Mouse (Mus musculus) intestine, embryonic 15.5 days (tissue): Measurements from ENCODE around the gene Ppp1r9b. TPM values are rescaled to one million over a fixed set of nuclear protein-coding genes. Genes with fewer than 3 reads are reported as not detected.

ENCODE experiments used
- ATAC-seq: fragments of 200-750 bp; cut with Nextera tagmentation; 2 replicates; pipeline ENCODE4 v1.8.0; 2017; ENCODE audit warnings: moderate TSS enrichment, moderate library complexity
- H3K27ac ChIP-seq: fragments of 300-500 bp; sonication (generic); 2 replicates; pipeline ENCODE4 v1.5.1; 2015; ENCODE audit warnings: mild to moderate bottlenecking, inconsistent platforms
- H3K27me3 ChIP-seq: fragments of 300-500 bp; sonication (generic); replicated peaks from 2 replicates; pipeline ENCODE4 v1.6.1; 2015; ENCODE audit warnings: inconsistent platforms
- H3K36me3 ChIP-seq: fragments of 300-500 bp; sonication (generic); 2 replicates; pipeline ENCODE4 v1.6.1; 2015; ENCODE audit warnings: inconsistent platforms
- H3K4me1 ChIP-seq: fragments of 300-500 bp; sonication (generic); replicated peaks from 2 replicates; pipeline ENCODE4 v1.6.1; 2015; ENCODE audit warnings: inconsistent platforms
- H3K4me2 ChIP-seq: fragments of 300-500 bp; sonication (generic); replicated peaks from 2 replicates; pipeline ENCODE4 v1.6.1; 2015; ENCODE audit warnings: mild to moderate bottlenecking, inconsistent platforms
- H3K4me3 ChIP-seq: fragments of 300-500 bp; sonication (generic); replicated peaks from 2 replicates; pipeline ENCODE4 v1.5.1; 2015; ENCODE audit warnings: inconsistent platforms
- H3K9ac ChIP-seq: fragments of 300-500 bp; sonication (generic); 2 replicates; pipeline ENCODE4 v1.6.1; 2015; ENCODE audit warnings: inconsistent platforms
- H3K9me3 ChIP-seq: fragments of 300-500 bp; sonication (generic); 2 replicates; pipeline ENCODE4 v1.6.1; 2016; ENCODE audit warnings: inconsistent platforms
- WGBS: fragments of 180-500 bp; shearing (Covaris S2); methylation state at CpG from one replicate; pipeline ENCODE4 v1.1.7; 2015; 5-methylcytosine and 5-hydroxymethylcytosine counted together
- polyA plus RNA-seq: library from polyadenylated mRNA; unstranded; fragments of >200 nt; fragmentation: Nextera tagmentation; extraction: Ambion mirVana; gene quantifications from 2 replicates; pipeline ENCODE4 v1.2.1, GENCODE M21; 2015

Gene Ppp1r9b
- polyA plus RNA-seq, 1 experiment from 2014 or later, result 6.8 TPM

GRCm38 (mm10) chr11:94979462-94980179 lies 11.2 kb upstream of the Ppp1r9b start:
- H3K9me3 ChIP-seq, result no peaks in the 10 kb centered on the region
- H3K4me1 ChIP-seq, result 0 out of 2 replicates have a peak, but pooled peaks cover 5% of the 10 kb centered on the region
- H3K4me3 ChIP-seq, result no peak overlapping the region
- H3K4me2 ChIP-seq, result peak overlapping the region; percentile 61
- 68% methylated on average over 11 of the region's 11 CpGs for WGBS
- no peaks in the 10 kb centered on the region for H3K27me3 ChIP-seq
- H3K9ac ChIP-seq, result no peak overlapping the region
- H3K36me3 ChIP-seq, result no peaks in the 10 kb centered on the region
- H3K27ac ChIP-seq, result no peak overlapping the region
- ATAC-seq, result peak; percentile 39

DNA sequence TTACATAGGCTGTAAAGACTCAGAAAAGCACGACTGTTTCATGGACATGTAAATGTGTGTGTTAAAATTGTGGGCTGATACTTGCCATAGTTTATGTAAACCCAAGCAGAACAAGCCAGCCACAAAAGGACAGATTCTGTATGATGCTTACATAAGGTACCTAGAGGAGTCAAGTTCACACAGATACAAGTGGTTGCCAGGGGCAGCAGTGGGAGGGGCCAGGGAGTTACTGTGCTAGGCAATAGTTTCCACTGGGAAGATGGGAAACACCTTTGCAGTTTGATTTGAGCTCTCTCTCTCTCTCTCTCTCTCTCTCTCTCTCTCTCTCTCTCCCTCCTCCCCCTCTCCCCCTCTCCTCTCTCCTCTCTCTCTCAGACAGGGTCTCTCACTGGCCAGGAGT lies 5.7 kb upstream of the Ppp1r9b start:
- 22% methylated on average over 1 of the region's 1 CpGs for WGBS
- no peak for ATAC-seq

DNA sequence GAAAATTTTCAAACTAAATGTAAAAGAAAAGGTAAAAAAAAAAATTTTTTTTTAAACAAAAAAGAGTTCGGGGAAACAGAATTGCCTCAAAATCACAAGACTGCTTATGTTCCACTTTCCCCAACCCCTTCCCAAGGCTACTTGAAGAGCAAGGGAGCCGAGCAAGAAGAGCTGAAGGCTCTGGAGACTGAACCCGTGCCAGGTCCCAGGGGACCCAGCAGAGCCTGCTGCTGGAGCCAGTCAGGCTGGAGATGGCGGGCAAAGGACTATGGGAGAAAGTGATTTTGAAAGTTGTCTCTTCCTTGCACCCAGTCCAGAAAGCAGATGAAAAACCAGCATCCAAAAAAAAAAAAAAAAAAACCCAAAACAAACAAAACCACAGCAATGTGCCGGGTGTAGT lies 5.0 kb upstream of the Ppp1r9b start:
- H3K4me2 ChIP-seq, result no peak overlapping the region
- peaks cover 27% of the 10 kb centered on the region for H3K4me1 ChIP-seq
- no peaks in the 10 kb centered on the region for H3K36me3 ChIP-seq
- H3K4me3 ChIP-seq, result no peak overlapping the region
- no peak overlapping the region for H3K9ac ChIP-seq
- 67% methylated on average over 5 of the region's 5 CpGs for WGBS
- H3K27ac ChIP-seq, result no peak overlapping the region
- no peak for ATAC-seq
- H3K27me3 ChIP-seq, result no peaks in the 10 kb centered on the region
- no peaks in the 10 kb centered on the region for H3K9me3 ChIP-seq

More for the DNA sequence above, 5.7 kb upstream of the Ppp1r9b start:
- Histone ChIP-seq H3K4me2 (no peak overlapping the region), H3K36me3 (no peaks in the 10 kb centered on the region), H3K27ac (peak overlapping the region; percentile 36; the same call in 1 of the 2 replicates), H3K4me1 (peaks cover 22% of the 10 kb centered on the region), H3K4me3 (no peak overlapping the region), H3K9me3 (no peaks in the 10 kb centered on the region), H3K27me3 (no peaks in the 10 kb centered on the region), H3K9ac (no peak overlapping the region)

GRCm38 (mm10) chr11:94986435-94986834 lies 4.4 kb upstream of the Ppp1r9b start:
- Histone ChIP-seq H3K9ac (no peak overlapping the region), H3K4me1 (peaks cover 27% of the 10 kb centered on the region), H3K4me3 (no peak overlapping the region), H3K27ac (no peak overlapping the region), H3K9me3 (no peaks in the 10 kb centered on the region), H3K27me3 (no peaks in the 10 kb centered on the region), H3K36me3 (no peaks in the 10 kb centered on the region), H3K4me2 (no peak overlapping the region)
- ATAC-seq, result no peak
- 58% methylated on average over 2 of the region's 2 CpGs for WGBS

- H3K9me3 ChIP-seq, result no peaks in the 10 kb centered on the region
- no peak for ATAC-seq
- WGBS, result 41% methylated on average over 6 of the region's 6 CpGs
These were observed 3.5 kb upstream of the Ppp1r9b start for GRCm38 (mm10) chr11:94987341-94987740.

GRCm38 (mm10) chr11:94987851-94988250 lies 3.0 kb upstream of the Ppp1r9b start:
- peaks cover 37% of the 10 kb centered on the region for H3K4me1 ChIP-seq
- no peak overlapping the region for H3K4me3 ChIP-seq
- H3K9me3 ChIP-seq, result no peaks in the 10 kb centered on the region
- H3K36me3 ChIP-seq, result no peaks in the 10 kb centered on the region
- H3K9ac ChIP-seq, result no peak overlapping the region
- WGBS, result 81% methylated on average over 8 of the region's 8 CpGs
- no peaks in the 10 kb centered on the region for H3K27me3 ChIP-seq
- H3K27ac ChIP-seq, result no peak overlapping the region
- H3K4me2 ChIP-seq, result no peak overlapping the region
- ATAC-seq, result no peak

More at GRCm38 (mm10) chr11:94987341-94987740, 3.5 kb upstream of the Ppp1r9b start:
- Histone ChIP-seq H3K27me3 (no peaks in the 10 kb centered on the region), H3K4me2 (no peak overlapping the region), H3K4me3 (no peak overlapping the region), H3K4me1 (peaks cover 32% of the 10 kb centered on the region), H3K36me3 (no peaks in the 10 kb centered on the region), H3K9ac (no peak overlapping the region), H3K27ac (no peak overlapping the region)

- H3K36me3 ChIP-seq, result no peaks in the 10 kb centered on the region
- peak overlapping the region; percentile 52 for H3K9ac ChIP-seq
- H3K4me3 ChIP-seq, result peak overlapping the region; percentile 47
- H3K27ac ChIP-seq, result peak overlapping the region; percentile 92
- no peaks in the 10 kb centered on the region for H3K9me3 ChIP-seq
- peak overlapping the region; percentile 93 for H3K4me2 ChIP-seq
- no peaks in the 10 kb centered on the region for H3K27me3 ChIP-seq
- 17% methylated on average over 10 of the region's 10 CpGs for WGBS
- ATAC-seq, result no peak
- H3K4me1 ChIP-seq, result peaks cover 49% of the 10 kb centered on the region
These were observed 1.9 kb upstream of the Ppp1r9b start for GRCm38 (mm10) chr11:94988780-94989561.

DNA sequence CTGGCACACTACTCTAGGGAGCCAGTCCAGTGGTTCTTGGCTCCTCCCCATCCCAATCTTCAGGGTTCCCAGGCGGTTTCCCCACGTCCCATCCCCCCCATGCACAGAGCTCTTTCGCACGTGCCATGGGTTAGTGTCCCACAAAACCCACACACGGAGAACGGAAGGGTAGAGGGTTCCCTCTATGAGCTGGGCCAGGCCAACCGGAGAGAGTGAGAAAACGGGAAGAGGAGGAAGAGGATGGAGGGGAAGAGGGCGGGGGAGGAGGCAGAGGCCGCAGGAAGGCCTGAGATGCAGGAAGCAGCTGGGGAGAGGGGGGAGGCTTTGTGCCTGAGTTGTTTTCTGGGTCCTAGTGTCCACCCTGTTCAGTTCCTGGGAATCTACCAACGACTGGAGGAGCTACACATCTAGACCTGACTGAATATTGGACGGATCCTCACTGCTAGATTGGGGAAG lies 1.2 kb upstream of the Ppp1r9b start:
- H3K4me1 ChIP-seq, result peaks cover 55% of the 10 kb centered on the region

GRCm38 (mm10) chr11:94990102-94990748 lies 610 bp upstream of the Ppp1r9b start:
- Histone ChIP-seq H3K4me3 (peak overlapping the region; percentile 91), H3K27me3 (no peaks in the 10 kb centered on the region), H3K9ac (peak overlapping the region; percentile 82), H3K36me3 (no peaks in the 10 kb centered on the region), H3K4me1 (peaks cover 61% of the 10 kb centered on the region), H3K4me2 (peak overlapping the region; percentile 93), H3K9me3 (no peaks in the 10 kb centered on the region), H3K27ac (peak overlapping the region; percentile 92)
- WGBS, result 54% methylated on average over 6 of the region's 6 CpGs
- ATAC-seq, result no peak

More for the DNA sequence above, 1.2 kb upstream of the Ppp1r9b start:
- peak; percentile 62 for ATAC-seq
- H3K36me3 ChIP-seq, result no peaks in the 10 kb centered on the region
- peak overlapping the region; percentile 47 for H3K4me3 ChIP-seq
- no peaks in the 10 kb centered on the region for H3K9me3 ChIP-seq
- peak overlapping the region; percentile 92 for H3K27ac ChIP-seq
- peak overlapping the region; percentile 52 for H3K9ac ChIP-seq
- WGBS, result 1% methylated on average over 12 of the region's 12 CpGs
- no peaks in the 10 kb centered on the region for H3K27me3 ChIP-seq
- H3K4me2 ChIP-seq, result peak overlapping the region; percentile 93

- H3K27ac ChIP-seq, result peak overlapping the region; percentile 92
- no peaks in the 10 kb centered on the region for H3K9me3 ChIP-seq
- H3K4me2 ChIP-seq, result peak overlapping the region; percentile 93
- H3K9ac ChIP-seq, result peak overlapping the region; percentile 82
- H3K36me3 ChIP-seq, result peaks cover 6% of the 10 kb centered on the region
- no peaks in the 10 kb centered on the region for H3K27me3 ChIP-seq
- H3K4me3 ChIP-seq, result peak overlapping the region; percentile 91
- ATAC-seq, result no peak
- under 1% methylated on average over 99 of the region's 99 CpGs for WGBS
- peaks cover 67% of the 10 kb centered on the region for H3K4me1 ChIP-seq
These were observed 1.0 kb downstream of the Ppp1r9b start for GRCm38 (mm10) chr11:94991641-94992479.

- H3K27ac ChIP-seq, result peak overlapping the region; percentile 92
- H3K4me1 ChIP-seq, result peaks cover 68% of the 10 kb centered on the region
- peak overlapping the region; percentile 93 for H3K4me2 ChIP-seq
- 3% methylated on average over 20 of the region's 20 CpGs for WGBS
- no peak for ATAC-seq
- peaks cover 6% of the 10 kb centered on the region for H3K36me3 ChIP-seq
- no peaks in the 10 kb centered on the region for H3K9me3 ChIP-seq
- peak overlapping the region; percentile 91 for H3K4me3 ChIP-seq
- H3K9ac ChIP-seq, result peak overlapping the region; percentile 82
- H3K27me3 ChIP-seq, result no peaks in the 10 kb centered on the region
These were observed 1.6 kb downstream of the Ppp1r9b start for GRCm38 (mm10) chr11:94992480-94992753.
